Mouse (Mus musculus): ENCODE measurements around the gene Gcsh.

DNA sequence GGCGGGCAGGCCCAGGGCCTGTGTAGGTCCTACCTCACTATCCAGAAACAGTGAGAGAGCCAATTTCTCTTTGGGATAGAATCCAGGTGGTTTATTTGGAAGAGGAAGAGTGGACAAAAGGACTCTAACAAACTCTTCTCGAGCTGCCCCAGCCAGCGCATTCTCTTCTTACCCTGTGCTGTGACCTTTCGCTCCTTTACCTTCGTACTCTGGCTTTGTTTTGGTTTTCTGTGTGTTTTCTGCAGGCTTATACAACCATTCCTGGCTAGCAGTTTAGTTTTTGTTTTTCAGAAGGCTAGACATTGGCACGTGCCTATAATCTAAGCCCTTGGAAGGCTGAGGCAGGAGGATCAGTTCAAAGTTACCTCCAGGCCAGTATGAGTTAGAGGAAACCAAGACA, 23.8 kb downstream of the Gcsh start:
- no peak for TF ChIP-seq CTCF (conservative IDR thresholded peaks at IDR 0.05; ENCODE audit: low read length)
- TF ChIP-seq POU5F1 (IDR thresholded peaks at IDR 0.05; ENCODE audit: borderline replicate concordance, low read length), result no peak

Measured in E14TG2a.4 (cell line).